ENCODE assay signal across 8 mouse cellular contexts in the genomic region with DNA sequence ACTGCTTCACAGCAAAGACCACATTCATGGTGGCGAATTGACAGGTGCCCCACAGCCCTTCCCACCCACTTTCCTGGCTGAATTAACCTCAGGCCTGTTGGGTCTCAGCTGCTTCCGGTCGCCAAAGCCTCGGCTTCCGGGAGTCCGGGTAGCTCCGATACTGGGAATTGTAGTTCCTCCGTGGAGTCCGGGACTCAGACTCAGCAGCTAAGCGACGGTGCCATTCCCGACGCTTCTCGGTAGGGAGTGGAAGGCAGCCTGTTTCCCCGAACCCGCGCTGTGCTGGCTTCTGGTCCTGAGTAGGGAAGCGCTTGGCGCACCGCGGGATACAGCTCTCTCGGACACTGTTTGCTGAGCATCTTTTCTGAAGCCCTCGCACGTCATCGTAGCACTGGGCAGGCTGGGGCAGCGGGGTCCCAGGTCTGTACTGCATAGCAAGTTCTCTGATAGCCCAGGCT. TPM values are rescaled to one million over a fixed set of nuclear protein-coding genes. Genes with fewer than 3 reads are reported as not detected.
A peak's percentile ranks its signal among the peaks of the same experiment; 100 is the strongest.
DNase-seq lines count a peak whose midpoint lies in the region; ATAC-seq and TF ChIP-seq lines count a peak whose summit lies in the region.

No protein-coding gene starts in this region.

- peak; percentile 59 for TF ChIP-seq POLR2A in ES-Bruce4 (IDR thresholded peaks at IDR 0.05; ENCODE audit: insufficient read depth, low read length)

- DNase-seq in heart, postnatal 14 days, result peak; percentile 84 to 89
- DNase-seq in layer of hippocampus, adult 11-12 months (ENCODE audit: low spot score), result peak; percentile 90
- DNase-seq in lung, adult 18-20 months, result peak; percentile 88 to 91
- DNase-seq in testis, postnatal 14 days (ENCODE audit: low spot score), result peak; percentile 90

- intact Hi-C loops in heart, postnatal 14 days (cut with DNase I), result no loop called here

- no peaks in the 10 kb centered on the region for H3K4me1 ChIP-seq in ES-Bruce4 (ENCODE audit: control insufficient read depth, insufficient read depth, low read length)
- H3K4me1 ChIP-seq in forebrain, embryonic 13.5 days, result peaks cover 18% of the 10 kb centered on the region
- H3K4me1 ChIP-seq in neural tube, embryonic 15.5 days, result peaks cover 22% of the 10 kb centered on the region

- peak overlapping the region; percentile 72 for H3K4me2 ChIP-seq in forebrain, embryonic 13.5 days
- H3K4me2 ChIP-seq in neural tube, embryonic 15.5 days, result peak overlapping the region; percentile 84

- TF ChIP-seq CTCF in ES-Bruce4 (IDR thresholded peaks at IDR 0.05; ENCODE audit: low read depth, low read length), result no peak

- TF ChIP-seq EP300 in ES-Bruce4 (IDR thresholded peaks at IDR 0.05; ENCODE audit: insufficient read depth, low read depth, low read length), result no peak

- H3K4me3 ChIP-seq in ES-Bruce4 (ENCODE audit: low read depth, low read length), result peak overlapping the region; percentile 94
- peak overlapping the region; percentile 74 for H3K4me3 ChIP-seq in forebrain, embryonic 13.5 days
- H3K4me3 ChIP-seq in neural tube, embryonic 15.5 days (replicated peaks), result peak overlapping the region; percentile 86

- no peaks in the 10 kb centered on the region for H3K9me3 ChIP-seq in ES-Bruce4 (replicated peaks; ENCODE audit: control insufficient read depth, insufficient read depth, low read length, poor library complexity, severe bottlenecking)
- H3K9me3 ChIP-seq in forebrain, embryonic 13.5 days (replicated peaks), result no peaks in the 10 kb centered on the region
- no peaks in the 10 kb centered on the region for H3K9me3 ChIP-seq in neural tube, embryonic 15.5 days (replicated peaks)

- ATAC-seq in cerebellum, adult (ENCODE audit: insufficient number of reproducible peaks, low FRiP score, low TSS enrichment), result peak; percentile 87
- peak; percentile 97 for ATAC-seq in forebrain, embryonic 13.5 days
- peak; percentile 97 for ATAC-seq in neural tube, embryonic 15.5 days (ENCODE audit: low FRiP score)

- peak overlapping the region; percentile 32; the same call in 1 of the 2 replicates for H3K27ac ChIP-seq in ES-Bruce4 (ENCODE audit: insufficient read depth, low read length)
- peak overlapping the region; percentile 95 for H3K27ac ChIP-seq in forebrain, embryonic 13.5 days
- H3K27ac ChIP-seq in neural tube, embryonic 15.5 days (replicated peaks), result peak overlapping the region; percentile 96

- no peaks in the 10 kb centered on the region for H3K27me3 ChIP-seq in ES-Bruce4 (ENCODE audit: control insufficient read depth, insufficient read depth, low read length, poor library complexity, severe bottlenecking)
- no peaks in the 10 kb centered on the region for H3K27me3 ChIP-seq in forebrain, embryonic 13.5 days
- no peaks in the 10 kb centered on the region for H3K27me3 ChIP-seq in neural tube, embryonic 15.5 days (replicated peaks)

- H3K9ac ChIP-seq in ES-Bruce4 (ENCODE audit: low read depth, poor library complexity, severe bottlenecking), result peak overlapping the region; percentile 78
- H3K9ac ChIP-seq in forebrain, embryonic 13.5 days, result peak overlapping the region; percentile 86
- peak overlapping the region; percentile 80 for H3K9ac ChIP-seq in neural tube, embryonic 15.5 days (replicated peaks)

- WGBS in forebrain, embryonic 13.5 days, result under 1% methylated on average over 26 of the region's 26 CpGs
- WGBS in neural tube, embryonic 15.5 days, result 1% methylated on average over 26 of the region's 26 CpGs

- no peaks in the 10 kb centered on the region for H3K36me3 ChIP-seq in ES-Bruce4 (ENCODE audit: control insufficient read depth, insufficient read depth, low read length, poor library complexity, severe bottlenecking)
- peaks cover 7% of the 10 kb centered on the region for H3K36me3 ChIP-seq in forebrain, embryonic 13.5 days (ENCODE audit: poor library complexity, severe bottlenecking)
- H3K36me3 ChIP-seq in neural tube, embryonic 15.5 days, result peaks cover 8% of the 10 kb centered on the region; the same call in 1 of the 2 replicates

RNA-seq across cellular contexts. Expression of a gene that starts 0.5 kb away (rescaled TPM):
- polyA plus RNA-seq in ES-Bruce4 (2011; ENCODE audit: insufficient read depth, insufficient read length, low read depth, missing spikeins), result 12.6 and 14.2 TPM in 2 replicates
- polyA plus RNA-seq in forebrain, embryonic 13.5 days (2015; fragmentation: Nextera tagmentation; extraction: Ambion mirVana), result 51.9 and 62.2 TPM in 2 replicates
- total RNA-seq in heart, postnatal 14 days (2021), result 10 to 100 TPM; 27.7 to 29.7 TPM
- 53.8 and 67.8 TPM in 2 replicates for polyA plus RNA-seq in neural tube, embryonic 15.5 days (2015; fragmentation: Nextera tagmentation; extraction: Ambion mirVana)

RNA-seq across cellular contexts. Expression of a gene that starts 46.6 kb away (rescaled TPM):
- polyA plus RNA-seq in ES-Bruce4 (2011; ENCODE audit: insufficient read depth, insufficient read length, low read depth, missing spikeins), result 42.5 and 42.7 TPM in 2 replicates
- 11.9 and 12.4 TPM in 2 replicates for polyA plus RNA-seq in forebrain, embryonic 13.5 days (2015; fragmentation: Nextera tagmentation; extraction: Ambion mirVana)
- 10 to 100 TPM; 49.4 to 54.4 TPM for total RNA-seq in heart, postnatal 14 days (2021)
- 10.5 TPM in 2 replicates for polyA plus RNA-seq in neural tube, embryonic 15.5 days (2015; fragmentation: Nextera tagmentation; extraction: Ambion mirVana)

Comparison
In these comparisons a context has a peak if more than half of its experiments do, and no peak if none do; other contexts are left out.
1. Peak in every context shown above with its lines: DNase-seq, ATAC-seq, H3K4me3 ChIP-seq and H3K27ac ChIP-seq.
2. H3K27ac ChIP-seq: peak in every context shown above with its lines; median percentile 96 in neural tube, embryonic 15.5 days; 95 in forebrain, embryonic 13.5 days; 32 in ES-Bruce4.